Mouse (Mus musculus) monocyte, adult 2 months (primary cell): Measurements from ENCODE around the gene Itpkb.

Source experiments
- DNase-seq, 2 experiments: peaks; one replicate each; pipeline ENCODE4 v3.0.0; 2022; ENCODE audit warnings: low spot score in 2 of 2, low read depth in 1 of 2

Gene Itpkb

GRCm38 (mm10) chr1:180391575-180391945 is 61.3 kb downstream of the Itpkb start:
- no peak for DNase-seq

- DNase-seq, result no peak
These were observed 62.0 kb downstream of the Itpkb start for GRCm38 (mm10) chr1:180392137-180392798.

GRCm38 (mm10) chr1:180393017-180393797 is 62.9 kb downstream of the Itpkb start:
- no peak for DNase-seq

- no peak for DNase-seq
These were observed 63.6 kb downstream of the Itpkb start for GRCm38 (mm10) chr1:180393873-180394272.

- DNase-seq, result no peak
These were observed 67.4 kb downstream of the Itpkb start for GRCm38 (mm10) chr1:180397734-180398133.

- DNase-seq, result no peak
These were observed 68.2 kb downstream of the Itpkb start for GRCm38 (mm10) chr1:180398446-180398845.

GRCm38 (mm10) chr1:180400691-180401455 is 70.6 kb downstream of the Itpkb start:
- peak in 1 of 2 experiments; percentile 17 for DNase-seq

GRCm38 (mm10) chr1:180401725-180402124 is 71.4 kb downstream of the Itpkb start:
- DNase-seq, result peak; percentile 58 to 69

- no peak for DNase-seq
These were observed 72.3 kb downstream of the Itpkb start for GRCm38 (mm10) chr1:180402481-180403081.

GRCm38 (mm10) chr1:180403357-180403693 is 73.0 kb downstream of the Itpkb start:
- DNase-seq, result no peak

GRCm38 (mm10) chr1:180403694-180404606 is 73.7 kb downstream of the Itpkb start:
- peak; percentile 87 to 92 for DNase-seq

GRCm38 (mm10) chr1:180404706-180405105 is 74.4 kb downstream of the Itpkb start:
- DNase-seq, result no peak

- no peak for DNase-seq
These were observed 75.5 kb downstream of the Itpkb start for GRCm38 (mm10) chr1:180405576-180406335.

- no peak for DNase-seq
These were observed 76.2 kb downstream of the Itpkb start for GRCm38 (mm10) chr1:180406336-180407035.

GRCm38 (mm10) chr1:180407171-180407671 is 76.9 kb downstream of the Itpkb start:
- no peak for DNase-seq

GRCm38 (mm10) chr1:180407727-180408719 is 77.7 kb downstream of the Itpkb start:
- no peak for DNase-seq

GRCm38 (mm10) chr1:180408832-180409231 is 78.5 kb downstream of the Itpkb start:
- DNase-seq, result no peak

- no peak for DNase-seq
These were observed 79.5 kb downstream of the Itpkb start for GRCm38 (mm10) chr1:180409771-180410170.
